Mouse (Mus musculus) CD4-positive naive resting alpha-beta T cell, adult 76 days (primary cell): ENCODE results near the gene H2al1i. TPM values are rescaled to one million over a fixed set of nuclear protein-coding genes. Genes with fewer than 3 reads are reported as not detected.

ENCODE experiments used
- total RNA-seq: library from RNA; stranded (reverse); gene quantifications from one replicate; pipeline ENCODE4 v1.2.4, GENCODE M21; 2023

Gene H2al1i
- total RNA-seq, result not detected

DNA sequence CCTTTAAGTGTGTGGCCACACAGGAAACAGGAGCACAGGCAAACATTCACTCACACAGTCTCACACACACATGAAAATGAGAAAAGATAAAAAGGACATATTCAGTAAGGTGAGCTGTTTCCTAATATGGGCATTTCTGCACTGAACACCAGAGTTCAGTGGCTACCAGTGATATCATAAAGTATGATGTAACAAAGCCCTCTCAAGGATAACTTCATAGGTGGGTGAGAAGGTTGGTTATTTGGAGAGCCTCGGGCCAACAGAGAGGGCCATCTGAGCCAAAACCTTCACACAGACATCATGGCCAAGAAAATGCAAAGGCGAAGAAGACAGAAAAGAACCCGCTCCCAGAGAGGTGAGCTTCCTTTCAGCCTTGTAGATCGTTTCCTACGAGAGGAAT is at the start of gene H2al1i:
TSS of gene H2al1i (plus strand) at position 301 of the 400 bp plus-strand sequence.

DNA sequence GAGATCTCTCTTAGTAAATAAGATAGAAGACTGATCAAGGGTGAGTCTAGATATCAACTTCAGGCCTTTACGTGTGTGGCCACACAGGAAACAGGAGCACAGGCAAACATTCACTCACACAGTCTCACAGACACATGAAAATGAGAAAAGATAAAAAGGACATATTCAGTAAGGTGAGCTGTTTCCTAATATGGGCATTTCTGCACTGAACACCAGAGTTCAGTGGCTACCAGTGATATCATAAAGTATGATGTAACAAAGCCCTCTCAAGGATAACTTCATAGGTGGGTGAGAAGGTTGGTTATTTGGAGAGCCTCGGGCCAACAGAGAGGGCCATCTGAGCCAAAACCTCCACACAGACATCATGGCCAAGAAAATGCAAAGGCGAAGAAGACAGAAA is 25.5 kb upstream of the H2al1i start, which contains the start of gene H2al1a:
TSS of gene H2al1a (plus strand) at position 301 of the 400 bp plus-strand sequence.

GRCm38 (mm10) chrX:11302132-11302531 is 22.3 kb upstream of the H2al1i start, which contains the start of gene H2al1b:
H2al1b (plus strand) TSS chrX:11302432.

GRCm38 (mm10) chrX:11305355-11305754 is 19.1 kb upstream of the H2al1i start, which contains the start of gene H2al1c:
H2al1c (plus strand) TSS chrX:11305655.

DNA sequence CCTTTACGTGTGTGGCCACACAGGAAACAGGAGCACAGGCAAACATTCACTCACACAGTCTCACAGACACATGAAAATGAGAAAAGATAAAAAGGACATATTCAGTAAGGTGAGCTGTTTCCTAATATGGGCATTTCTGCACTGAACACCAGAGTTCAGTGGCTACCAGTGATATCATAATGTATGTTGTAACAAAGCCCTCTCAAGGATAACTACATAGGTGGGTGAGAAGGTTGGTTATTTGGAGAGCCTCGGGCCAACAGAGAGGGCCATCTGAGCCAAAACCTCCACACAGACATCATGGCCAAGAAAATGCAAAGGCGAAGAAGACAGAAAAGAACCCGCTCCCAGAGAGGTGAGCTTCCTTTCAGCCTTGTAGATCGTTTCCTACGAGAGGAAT is 15.9 kb upstream of the H2al1i start, which contains the start of gene H2al1d:
TSS of gene H2al1d (plus strand) at position 301 of the 400 bp plus-strand sequence.

DNA sequence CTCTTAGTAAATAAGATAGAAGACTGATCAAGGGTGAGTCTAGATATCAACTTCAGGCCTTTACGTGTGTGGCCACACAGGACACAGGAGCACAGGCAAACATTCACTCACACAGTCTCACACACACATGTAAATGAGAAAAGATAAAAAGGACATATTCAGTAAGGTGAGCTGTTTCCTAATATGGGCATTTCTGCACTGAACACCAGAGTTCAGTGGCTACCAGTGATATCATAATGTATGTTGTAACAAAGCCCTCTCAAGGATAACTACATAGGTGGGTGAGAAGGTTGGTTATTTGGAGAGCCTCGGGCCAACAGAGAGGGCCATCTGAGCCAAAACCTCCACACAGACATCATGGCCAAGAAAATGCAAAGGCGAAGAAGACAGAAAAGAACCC is 12.8 kb upstream of the H2al1i start, which contains the start of gene H2al1e:
TSS of gene H2al1e (plus strand) at position 301 of the 400 bp plus-strand sequence.

DNA sequence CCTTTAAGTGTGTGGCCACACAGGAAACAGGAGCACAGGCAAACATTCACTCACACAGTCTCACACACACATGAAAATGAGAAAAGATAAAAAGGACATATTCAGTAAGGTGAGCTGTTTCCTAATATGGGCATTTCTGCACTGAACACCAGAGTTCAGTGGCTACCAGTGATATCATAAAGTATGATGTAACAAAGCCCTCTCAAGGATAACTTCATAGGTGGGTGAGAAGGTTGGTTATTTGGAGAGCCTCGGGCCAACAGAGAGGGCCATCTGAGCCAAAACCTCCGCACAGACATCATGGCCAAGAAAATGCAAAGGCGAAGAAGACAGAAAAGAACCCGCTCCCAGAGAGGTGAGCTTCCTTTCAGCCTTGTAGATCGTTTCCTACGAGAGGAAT is 9.6 kb upstream of the H2al1i start, which contains the start of gene H2al1f:
TSS of gene H2al1f (plus strand) at position 301 of the 400 bp plus-strand sequence.

DNA sequence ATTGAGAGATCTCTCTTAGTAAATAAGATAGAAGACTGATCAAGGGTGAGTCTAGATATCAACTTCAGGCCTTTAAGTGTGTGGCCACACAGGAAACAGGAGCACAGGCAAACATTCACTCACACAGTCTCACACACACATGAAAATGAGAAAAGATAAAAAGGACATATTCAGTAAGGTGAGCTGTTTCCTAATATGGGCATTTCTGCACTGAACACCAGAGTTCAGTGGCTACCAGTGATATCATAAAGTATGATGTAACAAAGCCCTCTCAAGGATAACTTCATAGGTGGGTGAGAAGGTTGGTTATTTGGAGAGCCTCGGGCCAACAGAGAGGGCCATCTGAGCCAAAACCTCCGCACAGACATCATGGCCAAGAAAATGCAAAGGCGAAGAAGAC is 6.5 kb upstream of the H2al1i start, which contains the start of gene H2al1g:
TSS of gene H2al1g (plus strand) at position 301 of the 400 bp plus-strand sequence.

GRCm38 (mm10) chrX:11321192-11321591 is 3.3 kb upstream of the H2al1i start, which contains the start of gene H2al1h:
H2al1h (plus strand) TSS chrX:11321492.

GRCm38 (mm10) chrX:11327522-11327921 is 3.1 kb downstream of the H2al1i start, which contains the start of gene H2al1j:
H2al1j (plus strand) TSS chrX:11327822.

Other genes starting within 250 kb of the H2al1i start
- gene H2al1a, start 25.4 kb upstream of the H2al1i start, total RNA-seq, result not detected
- not detected for gene H2al1b, start 22.2 kb upstream of the H2al1i start, total RNA-seq
- not detected for gene H2al1c, start 19.0 kb upstream of the H2al1i start, total RNA-seq
- not detected for gene H2al1d, start 15.8 kb upstream of the H2al1i start, total RNA-seq
- not detected for gene H2al1e, start 12.7 kb upstream of the H2al1i start, total RNA-seq
- gene H2al1f, start 9.5 kb upstream of the H2al1i start, total RNA-seq, result not detected
- gene H2al1g, start 6.4 kb upstream of the H2al1i start, total RNA-seq, result not detected
- gene H2al1h, start 3.2 kb upstream of the H2al1i start, total RNA-seq, result not detected
- gene H2al1j, start 3.2 kb downstream of the H2al1i start, total RNA-seq, result not detected